Mouse (Mus musculus): ENCODE data around the gene Gm10392. TPM values are rescaled to one million over a fixed set of nuclear protein-coding genes. Genes with fewer than 3 reads are reported as not detected.
"Not testable (repeated sequence)": the region's sequence is repeated elsewhere in the genome, so short reads cannot be mapped to it uniquely, and the experiment has no call there.

The Gm10392 gene
- total and polyA plus RNA-seq, 3 experiments: 0.10 to 0.27 TPM; not detected in 1

DNA sequence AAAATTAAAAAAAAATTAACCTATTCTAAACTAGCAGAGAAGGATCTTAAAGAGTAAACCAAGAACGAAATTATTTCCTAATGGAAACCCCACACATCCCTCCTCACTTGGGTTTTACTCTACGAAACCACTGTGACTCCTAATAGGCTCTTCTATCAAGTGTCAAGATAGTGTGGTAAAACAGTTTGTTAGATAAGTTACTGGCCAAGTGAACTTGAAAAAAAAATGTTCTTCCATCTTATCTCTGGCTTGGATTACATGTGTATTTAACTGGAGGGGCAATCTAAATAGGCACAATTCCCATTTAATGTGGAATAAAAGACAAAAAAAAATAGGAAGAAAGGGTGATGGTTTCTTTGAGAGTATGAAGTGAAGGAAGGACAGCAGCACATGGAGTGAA, 11.9 kb upstream of the Gm10392 start (continued):
- TF ChIP-seq GATA1 (IDR thresholded peaks at IDR 0.05; ENCODE audit: low read depth, low read length) (peak; percentile 79), POLR2A (IDR thresholded peaks at IDR 0.05; ENCODE audit: control insufficient read depth in 1 of 2, insufficient read depth in 1 of 2, low read depth in 1 of 2, low read length in 2 of 2, poor library complexity in 1 of 2) (no peak)

DNA sequence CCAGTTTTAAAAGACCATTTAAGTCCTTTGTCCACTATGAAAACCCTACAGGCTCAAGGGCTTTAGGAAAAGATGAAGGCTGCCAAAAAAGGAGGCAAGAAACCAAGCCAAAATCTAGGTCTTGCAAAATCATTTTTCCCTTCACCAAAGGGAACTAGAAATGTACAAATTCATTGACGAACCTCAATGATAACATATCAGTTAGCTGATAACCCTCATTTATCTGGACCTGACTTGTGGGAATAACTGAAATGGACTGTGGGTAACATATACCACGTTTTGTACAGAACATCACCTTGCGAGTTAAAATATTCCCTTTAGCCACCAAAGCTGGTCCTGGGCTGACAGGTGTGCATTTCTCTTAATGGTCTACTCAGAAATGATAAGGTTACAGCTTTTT, 10.6 kb upstream of the Gm10392 start:
- TF ChIP-seq TBP (IDR thresholded peaks at IDR 0.05; ENCODE audit: low read depth, low read length) (no peak), USF2 (IDR thresholded peaks at IDR 0.05; ENCODE audit: borderline replicate concordance in 1 of 2, insufficient read depth in 1 of 2, low read depth in 1 of 2, low read length in 2 of 2) (no peak), SIN3A (IDR thresholded peaks at IDR 0.05; ENCODE audit: low read length) (peak; percentile 20; the same call in 1 of the 2 replicates), ETS1 (IDR thresholded peaks at IDR 0.05; ENCODE audit: low read depth, low read length) (0 out of 2 replicates have a peak, but pooled peaks have one; percentile 6), ZC3H11A (IDR thresholded peaks at IDR 0.05; ENCODE audit: low read depth, low read length) (no peak), MAFK (IDR thresholded peaks at IDR 0.05; ENCODE audit: borderline replicate concordance, low read depth, low read length) (no peak), TCF12 (IDR thresholded peaks at IDR 0.05; ENCODE audit: low read depth, low read length) (no peak), POLR2AphosphoS2 (IDR thresholded peaks at IDR 0.05; ENCODE audit: low read length) (no peak), GATA1 (IDR thresholded peaks at IDR 0.05; ENCODE audit: low read depth, low read length) (peak; percentile 81), RCOR1 (IDR thresholded peaks at IDR 0.05; ENCODE audit: low read depth, low read length) (peak; percentile 70), NELFE (IDR thresholded peaks at IDR 0.05; ENCODE audit: low read depth, low read length) (no peak), EP300 (IDR thresholded peaks at IDR 0.05; ENCODE audit: low read depth in 1 of 2, low read length in 2 of 2) (peak; percentile 52 to 62; a peak in 2 of 4 replicates)
- H3K4me3 ChIP-seq (ENCODE audit: control insufficient read depth in 1 of 2, insufficient read depth in 1 of 2, low read depth in 2 of 2, low read length in 2 of 2): no peak overlapping the region
- no peaks in the 10 kb centered on the region for H3K79me2 ChIP-seq (ENCODE audit: control insufficient read depth, insufficient read depth, low read length, poor library complexity)
- no peaks in the 10 kb centered on the region for H3K9me3 ChIP-seq (replicated peaks; ENCODE audit: insufficient read depth, low read length)
- peaks cover 9 to 20% of the 10 kb centered on the region in 2 experiments for H3K4me1 ChIP-seq (ENCODE audit: control insufficient read depth in 1 of 2, insufficient read depth in 2 of 2, low read length in 2 of 2)
- no peak overlapping the region for H3K9ac ChIP-seq (ENCODE audit: control insufficient read depth, low read depth, low read length, poor library complexity, severe bottlenecking)
- no peak for DNase-seq (ENCODE audit: low read depth, low spot score)
- H3K36me3 ChIP-seq (ENCODE audit: control insufficient read depth in 1 of 2, insufficient read depth in 2 of 2, low read length in 2 of 2): peaks cover 0 to 25% of the 10 kb centered on the region in 2 experiments; a peak in 2 of 4 replicates
- no peak overlapping the region for H3K27ac ChIP-seq (ENCODE audit: control insufficient read depth, low read depth, low read length)
- H3K27me3 ChIP-seq (ENCODE audit: control insufficient read depth in 1 of 2, insufficient read depth in 2 of 2, low read length in 2 of 2): no peaks in the 10 kb centered on the region

DNA sequence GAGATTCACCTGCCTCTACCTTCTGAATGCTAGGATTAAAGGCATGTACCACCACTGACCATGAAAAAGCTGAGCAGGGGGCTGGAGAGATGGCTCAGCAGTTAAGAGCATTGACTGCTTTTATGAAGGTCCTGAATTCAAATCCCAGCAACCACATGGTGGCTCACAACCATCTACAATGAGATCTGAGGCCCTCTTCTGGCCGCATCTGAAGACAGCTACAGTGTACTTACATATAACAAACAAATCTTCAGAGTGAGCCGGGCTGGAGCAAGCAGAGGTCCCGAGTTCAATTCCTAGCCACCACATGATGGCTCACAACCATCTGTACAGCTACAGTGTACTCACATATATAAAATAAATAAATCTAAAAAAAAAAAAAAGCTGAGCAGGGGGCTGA, 9.4 kb upstream of the Gm10392 start:
- H3K9me3 ChIP-seq (replicated peaks; ENCODE audit: insufficient read depth, low read length); H3K9ac ChIP-seq (ENCODE audit: control insufficient read depth, low read depth, low read length, poor library complexity, severe bottlenecking); H3K79me2 ChIP-seq (ENCODE audit: control insufficient read depth, insufficient read depth, low read length, poor library complexity); H3K27ac ChIP-seq (ENCODE audit: control insufficient read depth, low read depth, low read length); H3K27me3 ChIP-seq (ENCODE audit: control insufficient read depth in 1 of 2, insufficient read depth in 2 of 2, low read length in 2 of 2); H3K4me3 ChIP-seq (ENCODE audit: control insufficient read depth in 1 of 2, insufficient read depth in 1 of 2, low read depth in 2 of 2, low read length in 2 of 2); DNase-seq (ENCODE audit: low read depth, low spot score): not testable (repeated sequence)
- TF ChIP-seq SMC3 (IDR thresholded peaks at IDR 0.05; ENCODE audit: low read depth, low read length) (peak; percentile 3; the same call in 1 of the 2 replicates), CTCF (IDR thresholded peaks at IDR 0.05 in 2 of 3, conservative IDR thresholded peaks at IDR 0.05 in 1 of 3; ENCODE audit: control insufficient read depth in 1 of 3, insufficient read depth in 1 of 3, low read depth in 2 of 3, low read length in 3 of 3, poor library complexity in 1 of 3, severe bottlenecking in 1 of 3) (peak in 1 of 3 experiments; percentile 27; a peak in 1 of 6 replicates)
- H3K36me3 ChIP-seq (ENCODE audit: control insufficient read depth in 1 of 2, insufficient read depth in 2 of 2, low read length in 2 of 2): peaks cover 0 to 25% of the 10 kb centered on the region in 2 experiments; a peak in 2 of 4 replicates
- peaks cover 9 to 20% of the 10 kb centered on the region in 2 experiments for H3K4me1 ChIP-seq (ENCODE audit: control insufficient read depth in 1 of 2, insufficient read depth in 2 of 2, low read length in 2 of 2)
